Mouse (Mus musculus) adrenal gland, postnatal 36 days (tissue): Measurements from ENCODE around the gene Fndc9. TPM values are rescaled to one million over a fixed set of nuclear protein-coding genes. Genes with fewer than 3 reads are reported as not detected.

Experiments
- DNase-seq, 2 experiments: peaks; one replicate each; pipeline ENCODE4 v3.0.0; 2021; ENCODE audit warnings: mixed read lengths in 1 of 2
- total RNA-seq, 2 experiments: library from RNA; stranded (reverse); gene quantifications; 2 replicates each; pipeline ENCODE4 v1.2.3; 2021

Gene Fndc9
- total RNA-seq, 2 experiments from 2014 or later: not detected

GRCm38 (mm10) chr11:46276778-46277177, 41.4 kb downstream of the Fndc9 start:
- DNase-seq: peak; percentile 63 to 75

GRCm38 (mm10) chr11:46278140-46278539, 42.8 kb downstream of the Fndc9 start:
- peak; percentile 27 to 61 for DNase-seq

GRCm38 (mm10) chr11:46278709-46279108, 43.4 kb downstream of the Fndc9 start:
- no peak for DNase-seq

- DNase-seq: no peak
Observed at GRCm38 (mm10) chr11:46282612-46283011, 47.3 kb downstream of the Fndc9 start.

GRCm38 (mm10) chr11:46283800-46284199, 48.5 kb downstream of the Fndc9 start:
- no peak for DNase-seq

- no peak for DNase-seq
Observed at GRCm38 (mm10) chr11:46286803-46287202, 51.5 kb downstream of the Fndc9 start.

- no peak for DNase-seq
Observed at GRCm38 (mm10) chr11:46288091-46288490, 52.8 kb downstream of the Fndc9 start.

- no peak for DNase-seq
Observed at GRCm38 (mm10) chr11:46289022-46289421, 53.7 kb downstream of the Fndc9 start.

Other genes with a start within 250 kb of the Fndc9 start
- gene Gm12166, start 183.2 kb upstream of the Fndc9 start, total RNA-seq: 1 to 10 TPM; 1.4 to 1.7 TPM
- gene Adam19, start 179.5 kb upstream of the Fndc9 start, total RNA-seq: 1 to 10 TPM; 5.7 to 5.8 TPM
- gene Nipal4, start 69.0 kb upstream of the Fndc9 start, total RNA-seq: not detected
- 10 to 100 TPM; 84.0 to 88.8 TPM for gene Cyfip2, start 77.3 kb downstream of the Fndc9 start, total RNA-seq
- gene Itk, start 154.0 kb downstream of the Fndc9 start, total RNA-seq: under 1 TPM; 0.13 to 0.23 TPM
- gene Fam71b, start 161.0 kb downstream of the Fndc9 start, total RNA-seq: not detected
- gene Med7, start 201.4 kb downstream of the Fndc9 start, total RNA-seq: 10 to 100 TPM; 39.0 to 46.2 TPM
- gene Havcr2, start 219.4 kb downstream of the Fndc9 start, total RNA-seq: 1 to 10 TPM; 1.7 to 1.9 TPM